Mouse (Mus musculus) heart, embryonic 16.5 days (tissue): ENCODE data around the gene Msl1. TPM values are rescaled to one million over a fixed set of nuclear protein-coding genes. Genes with fewer than 3 reads are reported as not detected.

Source experiments
- ATAC-seq: fragments of 200-750 bp; cut with Nextera tagmentation; replicated peaks from 2 replicates; pipeline ENCODE4 v1.8.0; 2017; ENCODE audit warnings: moderate number of reproducible peaks; ENCODE audit not compliant: insufficient read depth, low FRiP score; ENCODE audit errors: extremely low read depth
- H3K27ac ChIP-seq: fragments of 300-500 bp; sonication (generic); 2 replicates; pipeline ENCODE4 v1.5.1; 2014; ENCODE audit warnings: mild to moderate bottlenecking, low read length, control low read depth, moderate library complexity
- H3K27me3 ChIP-seq: fragments of 300-500 bp; sonication (generic); 2 replicates; pipeline ENCODE4 v1.6.1; 2014; ENCODE audit warnings: low read length, mixed read lengths; ENCODE audit not compliant: control insufficient read depth, insufficient read depth
- H3K36me3 ChIP-seq: fragments of 300-500 bp; sonication (generic); 2 replicates; pipeline ENCODE4 v1.6.1; 2014; ENCODE audit not compliant: control insufficient read depth, insufficient read depth
- H3K4me1 ChIP-seq: fragments of 300-500 bp; sonication (generic); 2 replicates; pipeline ENCODE4 v1.6.1; 2014; ENCODE audit warnings: low read length, mixed read lengths; ENCODE audit not compliant: control insufficient read depth, insufficient read depth
- H3K4me2 ChIP-seq: fragments of 300-500 bp; sonication (generic); 2 replicates; pipeline ENCODE4 v1.6.1; 2014; ENCODE audit warnings: low read depth, mild to moderate bottlenecking, control low read depth, low read length
- H3K4me3 ChIP-seq: fragments of 300-500 bp; sonication (generic); 2 replicates; pipeline ENCODE4 v1.5.1; 2014; ENCODE audit warnings: mild to moderate bottlenecking, control low read depth, low read length
- H3K9ac ChIP-seq: fragments of 300-500 bp; sonication (generic); 2 replicates; pipeline ENCODE4 v1.6.1; 2014; ENCODE audit warnings: low read length, control low read depth
- H3K9me3 ChIP-seq: fragments of 300-500 bp; sonication (generic); replicated peaks from 2 replicates; pipeline ENCODE4 v1.6.1; 2016; ENCODE audit warnings: low read length; ENCODE audit not compliant: control insufficient read depth
- WGBS: fragments of 180-500 bp; shearing (Covaris S2); extraction: QIAGEN DNeasy Blood & Tissue Kit; methylation state at CpG from one replicate; pipeline ENCODE4 v1.1.7; 2014; 5-methylcytosine and 5-hydroxymethylcytosine counted together
- polyA plus RNA-seq: library from polyadenylated mRNA; unstranded; fragments of >200 nt; fragmentation: Nextera tagmentation; extraction: Ambion mirVana; gene quantifications from 2 replicates; pipeline ENCODE4 v1.2.1, GENCODE M21; 2015

Gene Msl1
- polyA plus RNA-seq, 1 experiment from 2014 or later: 15.2 TPM

DNA sequence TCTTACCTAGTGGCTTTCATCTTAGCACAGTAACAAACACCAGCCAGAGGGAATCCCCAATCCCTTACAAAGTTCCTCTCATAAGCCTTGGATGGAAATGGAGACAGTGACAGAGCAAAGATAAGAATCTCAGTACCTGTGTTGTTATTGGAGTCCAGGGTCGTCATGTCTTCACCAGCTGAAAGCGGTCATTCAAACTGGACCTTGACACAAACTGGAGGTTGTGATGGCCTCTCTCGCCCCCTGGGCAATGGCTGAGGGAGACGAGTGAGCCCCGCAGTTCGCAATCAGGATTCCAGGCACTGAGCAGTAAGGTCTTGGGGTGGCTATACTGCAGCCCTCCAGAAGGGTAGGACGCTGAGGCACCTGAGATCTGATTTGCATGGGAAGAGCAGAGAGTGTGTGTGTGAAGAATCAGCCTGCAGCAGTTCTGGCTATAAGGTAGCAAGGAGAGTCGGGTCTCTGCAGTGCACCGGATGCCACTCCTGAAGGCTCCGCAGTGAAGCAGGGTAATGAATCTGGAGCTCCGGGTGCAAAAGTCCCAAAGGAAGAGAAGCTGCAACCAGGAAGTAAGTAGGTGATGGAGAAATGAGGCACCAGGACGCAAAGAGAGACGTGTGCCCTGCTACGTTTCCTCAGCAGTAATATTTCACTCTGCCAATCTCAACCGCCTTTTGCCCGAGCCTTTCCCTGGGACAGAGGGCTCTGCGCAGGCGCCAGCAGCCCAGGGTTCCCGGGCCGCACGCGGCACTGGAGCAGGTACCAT lies 20.6 kb upstream of the Msl1 start, which contains the start of gene Nr1d1:
TSS of gene Nr1d1 (minus strand) at position 752 of the 766 bp plus-strand sequence.
- H3K27me3 ChIP-seq: no peaks in the 10 kb centered on the region
- H3K4me2 ChIP-seq: peak within 1 kb of the TSS; percentile 90
- peaks cover 14% of the 10 kb centered on the region for H3K36me3 ChIP-seq
- 1% methylated on average over 22 of the region's 22 CpGs for WGBS
- no peak for ATAC-seq
- peak within 1 kb of the TSS; percentile 61 for H3K4me3 ChIP-seq
- peak within 1 kb of the TSS; percentile 73 for H3K9ac ChIP-seq
- no peaks in the 10 kb centered on the region for H3K9me3 ChIP-seq
- peak within 1 kb of the TSS; percentile 98 for H3K27ac ChIP-seq
- peaks cover 71% of the 10 kb centered on the region for H3K4me1 ChIP-seq

DNA sequence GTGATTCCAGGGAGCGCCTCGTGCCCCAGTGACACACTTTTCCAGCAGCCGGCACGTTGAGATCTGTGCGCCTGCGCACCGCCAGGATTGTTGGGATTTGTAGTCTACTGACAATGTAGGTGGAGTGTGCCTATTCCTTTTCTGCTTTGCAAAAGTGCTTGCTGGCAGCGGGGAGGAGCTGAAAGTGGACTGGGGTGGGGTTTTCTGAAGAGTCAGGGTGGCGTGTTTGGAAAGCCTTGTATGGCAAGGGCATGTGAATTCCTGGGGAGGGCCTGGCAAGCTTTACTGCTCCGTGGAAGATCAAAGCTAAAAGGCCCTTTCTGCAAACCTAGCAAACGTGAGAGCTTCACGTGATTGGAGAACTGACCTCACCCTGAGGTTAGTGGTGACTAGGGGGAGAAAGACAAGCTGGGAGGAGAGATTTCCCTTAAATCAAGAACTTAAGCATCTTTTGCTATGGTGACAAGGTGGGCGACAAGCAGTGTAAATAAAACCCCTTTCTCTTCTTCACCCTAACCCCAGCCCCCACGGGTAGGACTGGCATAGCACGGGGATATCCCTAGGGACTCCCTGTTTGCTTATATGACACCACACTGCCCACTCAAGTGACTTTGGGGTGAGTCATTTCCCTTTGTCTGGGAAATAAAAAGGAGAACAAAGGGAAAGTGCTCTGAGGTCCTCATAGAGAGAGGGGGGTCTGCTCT lies 19.8 kb upstream of the Msl1 start:
- Histone ChIP-seq H3K36me3 (peaks cover 7% of the 10 kb centered on the region), H3K9me3 (no peaks in the 10 kb centered on the region), H3K27ac (peak overlapping the region; percentile 98), H3K27me3 (no peaks in the 10 kb centered on the region), H3K9ac (peak overlapping the region; percentile 73), H3K4me3 (peak overlapping the region; percentile 61), H3K4me1 (peaks cover 64% of the 10 kb centered on the region), H3K4me2 (peak overlapping the region; percentile 90)
- ATAC-seq: peak; percentile 55
- WGBS: 1% methylated on average over 15 of the region's 15 CpGs

DNA sequence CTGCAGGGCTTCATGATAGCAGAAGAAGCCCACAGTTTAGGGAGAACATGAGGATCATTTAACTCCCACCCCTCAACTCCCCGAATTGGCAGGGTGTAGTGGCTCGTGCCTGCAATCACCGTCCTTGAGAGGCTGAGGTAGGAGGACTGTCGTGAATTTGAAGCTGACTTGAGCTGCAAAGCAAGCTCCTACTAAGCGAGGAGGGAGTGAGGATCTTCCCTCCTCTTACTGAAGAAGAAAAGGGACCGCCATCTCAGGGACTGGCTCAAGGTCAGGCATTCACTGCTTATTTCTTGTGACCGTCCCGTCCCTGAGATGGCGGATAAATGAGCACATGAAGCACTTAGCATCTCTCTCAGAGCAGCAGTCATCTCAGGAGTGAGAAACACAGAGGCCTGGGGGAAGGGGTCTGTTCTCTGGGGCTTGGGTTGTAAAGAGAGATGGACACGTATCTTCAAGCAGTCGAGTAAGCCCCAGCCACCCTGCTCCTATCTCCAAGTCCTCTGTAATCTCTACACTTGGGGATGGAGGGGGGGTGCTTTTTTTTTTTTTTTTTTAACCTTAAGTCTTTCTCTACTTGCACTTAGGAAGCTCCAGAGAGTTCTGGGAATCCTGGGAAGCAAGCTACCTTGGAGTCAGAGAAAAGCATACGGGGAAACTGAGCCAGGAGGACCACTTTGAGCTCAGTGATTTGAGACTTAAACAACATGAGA lies 19.1 kb upstream of the Msl1 start:
- no peaks in the 10 kb centered on the region for H3K9me3 ChIP-seq
- peak overlapping the region; percentile 98 for H3K27ac ChIP-seq
- peak overlapping the region; percentile 61 for H3K4me3 ChIP-seq
- H3K9ac ChIP-seq: peak overlapping the region; percentile 73
- no peaks in the 10 kb centered on the region for H3K27me3 ChIP-seq
- ATAC-seq: no peak
- WGBS: 29% methylated on average over 12 of the region's 12 CpGs
- H3K36me3 ChIP-seq: peaks cover 3% of the 10 kb centered on the region; the same call in 1 of the 2 replicates
- H3K4me2 ChIP-seq: peak overlapping the region; percentile 90
- H3K4me1 ChIP-seq: peaks cover 57% of the 10 kb centered on the region

DNA sequence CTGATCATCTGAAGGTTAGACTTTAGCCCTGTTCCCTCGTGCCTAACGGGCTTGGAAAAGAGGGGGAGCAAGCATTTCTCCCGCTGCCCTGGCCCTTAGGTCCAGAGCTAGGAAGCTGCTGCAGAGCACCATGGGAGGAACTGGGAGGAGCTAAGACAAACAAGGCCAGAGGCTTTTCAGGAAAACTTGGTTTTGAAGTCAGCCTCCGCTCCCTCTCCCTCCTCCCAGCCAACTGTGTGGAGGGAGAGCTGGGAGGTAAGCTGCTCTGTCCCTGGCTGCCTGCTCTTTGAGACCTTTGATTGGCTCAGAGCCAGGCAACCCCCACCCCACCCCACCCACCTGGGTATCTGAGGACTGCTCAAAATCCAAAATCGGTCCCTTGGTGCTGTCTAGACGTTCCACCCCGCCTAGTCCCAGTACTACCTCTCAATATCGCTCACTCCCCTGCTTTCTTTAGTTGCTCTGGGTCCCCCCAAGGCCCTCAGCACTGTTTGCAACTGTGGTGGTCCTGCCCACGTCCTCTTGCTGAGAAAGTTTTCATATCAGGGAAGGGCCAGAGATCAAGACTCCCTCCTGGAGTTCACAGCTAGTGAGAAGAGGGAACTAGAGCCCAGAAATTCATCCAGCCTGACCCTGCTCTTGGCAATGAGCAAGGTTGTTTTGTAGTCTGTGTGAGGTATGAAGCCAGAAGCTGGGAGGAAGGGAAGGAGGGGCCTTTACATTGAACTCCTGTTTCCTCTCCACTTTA lies 18.3 kb upstream of the Msl1 start:
- H3K4me2 ChIP-seq: peak overlapping the region; percentile 90
- peak overlapping the region; percentile 73 for H3K9ac ChIP-seq
- no peaks in the 10 kb centered on the region for H3K27me3 ChIP-seq
- H3K36me3 ChIP-seq: no peaks in the 10 kb centered on the region
- WGBS: 20% methylated on average over 9 of the region's 9 CpGs
- H3K4me3 ChIP-seq: no peak overlapping the region
- no peak for ATAC-seq
- peak overlapping the region; percentile 98 for H3K27ac ChIP-seq
- H3K9me3 ChIP-seq: no peaks in the 10 kb centered on the region
- peaks cover 55% of the 10 kb centered on the region for H3K4me1 ChIP-seq

DNA sequence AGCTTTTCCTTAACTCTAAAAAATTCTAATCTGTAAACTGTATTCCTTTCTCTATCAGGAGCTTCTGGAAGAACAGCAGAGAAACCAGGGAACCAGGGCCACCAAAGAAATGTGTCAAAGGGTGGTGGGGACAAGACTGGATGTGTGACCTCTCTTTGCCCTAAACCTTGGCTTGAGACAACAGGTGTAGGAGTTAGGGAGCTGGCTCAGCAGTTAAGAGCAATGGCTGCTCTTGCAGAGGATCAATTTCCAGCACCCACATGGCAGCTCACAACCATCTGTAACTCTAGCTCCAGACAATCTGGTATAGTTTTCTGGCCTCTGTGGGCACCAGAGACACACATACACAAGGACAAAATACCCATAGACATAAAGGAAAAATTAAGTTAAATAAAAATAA lies 17.4 kb upstream of the Msl1 start:
- no peak overlapping the region for H3K4me2 ChIP-seq
- peak overlapping the region; percentile 98 for H3K27ac ChIP-seq
- peak overlapping the region; percentile 30; the same call in 1 of the 2 replicates for H3K9ac ChIP-seq
- no peaks in the 10 kb centered on the region for H3K9me3 ChIP-seq
- H3K27me3 ChIP-seq: no peaks in the 10 kb centered on the region
- H3K36me3 ChIP-seq: no peaks in the 10 kb centered on the region
- H3K4me1 ChIP-seq: peaks cover 56% of the 10 kb centered on the region
- ATAC-seq: no peak
- H3K4me3 ChIP-seq: no peak overlapping the region

- no peak for ATAC-seq
- H3K36me3 ChIP-seq: no peaks in the 10 kb centered on the region
- peak overlapping the region; percentile 99 for H3K27ac ChIP-seq
- H3K9me3 ChIP-seq: no peaks in the 10 kb centered on the region
- peak overlapping the region; percentile 56; the same call in 1 of the 2 replicates for H3K4me2 ChIP-seq
- no peak overlapping the region for H3K4me3 ChIP-seq
- no peaks in the 10 kb centered on the region for H3K27me3 ChIP-seq
- 25% methylated on average over 13 of the region's 14 CpGs for WGBS
- H3K4me1 ChIP-seq: peaks cover 62% of the 10 kb centered on the region
- H3K9ac ChIP-seq: peak overlapping the region; percentile 74
These were observed 13.3 kb upstream of the Msl1 start for GRCm38 (mm10) chr11:98781851-98782512.

DNA sequence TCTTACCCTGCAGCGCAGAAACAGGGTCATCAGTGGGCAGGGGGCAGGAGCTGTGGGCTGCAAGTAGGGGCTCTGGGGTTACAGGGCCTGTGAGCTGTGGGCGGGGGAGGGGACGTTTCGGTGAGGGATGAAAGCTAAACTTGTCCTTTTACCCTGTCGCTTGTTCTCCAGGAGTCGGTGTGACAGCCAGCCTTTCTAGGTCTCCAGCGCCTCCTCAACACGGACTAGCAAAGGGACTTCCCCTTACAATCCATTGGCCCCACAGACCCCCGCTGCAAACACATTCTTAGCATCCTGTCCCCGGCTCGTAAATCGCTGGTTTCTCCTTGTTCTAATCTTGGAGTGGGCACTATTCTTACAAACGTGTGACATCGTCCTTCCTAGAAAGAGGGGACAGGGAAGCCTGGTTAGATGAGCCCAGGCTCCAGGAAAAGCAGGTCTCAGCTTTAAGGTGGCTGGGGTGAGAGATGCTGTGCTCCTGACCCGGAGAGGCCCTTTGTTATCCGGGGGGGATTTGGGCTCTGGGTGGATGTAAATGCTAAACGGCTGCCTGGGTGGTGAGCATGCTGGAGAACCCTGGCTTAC lies 12.6 kb upstream of the Msl1 start:
- H3K4me2 ChIP-seq: peak overlapping the region; percentile 56
- 8% methylated on average over 17 of the region's 17 CpGs for WGBS
- peak overlapping the region; percentile 99 for H3K27ac ChIP-seq
- no peaks in the 10 kb centered on the region for H3K9me3 ChIP-seq
- peak overlapping the region; percentile 74 for H3K9ac ChIP-seq
- peak overlapping the region; percentile 37; the same call in 1 of the 2 replicates for H3K4me3 ChIP-seq
- peaks cover 63% of the 10 kb centered on the region for H3K4me1 ChIP-seq
- no peak for ATAC-seq
- no peaks in the 10 kb centered on the region for H3K27me3 ChIP-seq
- no peaks in the 10 kb centered on the region for H3K36me3 ChIP-seq

GRCm38 (mm10) chr11:98783236-98783696 lies 12.1 kb upstream of the Msl1 start:
- ATAC-seq: peak; percentile 38
- WGBS: 0% methylated on average over 20 of the region's 20 CpGs

More at GRCm38 (mm10) chr11:98783236-98783696, 12.1 kb upstream of the Msl1 start:
- Histone ChIP-seq H3K9ac (peak overlapping the region; percentile 74), H3K4me3 (peak overlapping the region; percentile 37), H3K4me1 (peaks cover 63% of the 10 kb centered on the region), H3K27ac (peak overlapping the region; percentile 99), H3K9me3 (no peaks in the 10 kb centered on the region), H3K27me3 (no peaks in the 10 kb centered on the region), H3K36me3 (no peaks in the 10 kb centered on the region), H3K4me2 (peak overlapping the region; percentile 56)
